Mouse (Mus musculus) macrophage (primary cell): Measurements from ENCODE around the gene Cep85l. TPM values are rescaled to one million over a fixed set of nuclear protein-coding genes. Genes with fewer than 3 reads are reported as not detected.

ENCODE experiments used
- H3K27ac ChIP-seq: fragments of 350-480 bp; formaldehyde crosslinking; 2 replicates; pipeline ENCODE4 v1.9.0; 2021
- H3K36me3 ChIP-seq: fragments of 350-480 bp; formaldehyde crosslinking; 2 replicates; pipeline ENCODE4 v1.9.0; 2021; ENCODE audit errors: inconsistent target
- H3K4me3 ChIP-seq: fragments of 350-480 bp; formaldehyde crosslinking; 2 replicates; pipeline ENCODE4 v1.9.0; 2021; ENCODE audit errors: inconsistent target
- H3K79me2 ChIP-seq: fragments of 350-480 bp; formaldehyde crosslinking; 2 replicates; pipeline ENCODE4 v1.9.0; 2021; ENCODE audit errors: inconsistent target
- WGBS: methylation state at CpG from one replicate; pipeline ENCODE4 v1.1.7; 2026; ENCODE audit warnings: inconsistent platforms; ENCODE audit not compliant: missing documents; 5-methylcytosine and 5-hydroxymethylcytosine counted together
- polyA plus RNA-seq: library from polyadenylated mRNA; stranded (reverse); fragments of 250-400 nt; gene quantifications from 3 replicates; pipeline ENCODE4 v1.2.4, GENCODE M21; 2018; ENCODE audit warnings: inconsistent platforms

The Cep85l gene
- polyA plus RNA-seq, 1 experiment from 2014 or later: 2.1 TPM

DNA sequence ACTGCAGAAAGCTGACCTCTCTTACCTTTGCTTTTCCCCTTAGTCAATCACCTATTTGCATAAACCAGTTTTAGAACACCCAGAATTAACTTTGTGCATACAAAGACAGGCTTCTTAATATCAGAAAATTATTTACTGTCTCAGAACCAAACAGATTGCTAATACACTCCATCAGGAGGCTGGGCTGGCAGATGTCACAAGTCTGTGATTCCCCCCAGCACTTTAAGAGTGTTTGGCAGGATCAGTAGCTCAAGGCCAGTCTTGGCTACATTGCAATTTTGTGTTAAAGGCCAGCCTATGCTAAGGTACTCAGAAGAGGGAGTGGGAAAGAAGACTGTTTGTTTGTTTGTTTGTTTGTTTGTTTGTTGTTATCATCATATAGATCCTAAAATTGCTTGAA lies 2.7 kb downstream of the Cep85l start:
- Histone ChIP-seq H3K27ac (no peak overlapping the region), H3K36me3 (no peaks in the 10 kb centered on the region), H3K4me3 (no peak overlapping the region), H3K79me2 (peaks cover 57% of the 10 kb centered on the region)

DNA sequence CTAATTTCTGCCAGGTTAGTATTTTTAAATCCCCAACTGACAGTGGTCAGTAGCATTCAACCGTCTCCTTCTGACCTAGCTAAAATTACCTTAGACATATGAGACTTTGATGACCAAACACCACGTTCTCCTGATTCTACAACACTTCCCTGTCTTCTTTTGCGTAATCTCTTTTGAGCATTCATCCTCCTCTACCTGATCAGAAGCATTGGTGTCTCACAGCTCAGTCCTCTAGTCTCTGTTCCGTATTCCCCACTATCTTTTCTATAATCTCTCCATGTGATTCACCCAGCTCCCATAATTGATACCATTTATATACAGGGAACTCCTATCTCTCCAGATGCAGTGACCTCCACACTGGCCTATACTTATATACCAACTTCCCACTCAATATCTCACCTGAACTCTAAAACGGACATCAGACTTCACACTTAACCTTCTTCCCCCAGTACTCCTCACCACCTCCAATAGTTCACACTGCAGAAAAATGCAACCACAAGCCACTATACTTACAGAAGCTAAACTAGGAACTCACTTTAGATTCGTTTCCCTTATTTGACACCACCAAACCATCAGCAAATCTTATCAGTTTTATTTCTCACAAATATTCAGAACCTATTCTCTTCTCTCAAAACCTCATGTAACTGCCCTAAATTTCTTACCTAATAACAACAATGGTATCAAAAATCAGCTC lies 5.7 kb downstream of the Cep85l start:
- WGBS: 40% methylated on average over 6 of the region's 6 CpGs
- Histone ChIP-seq H3K79me2 (peaks cover 78% of the 10 kb centered on the region), H3K4me3 (no peak overlapping the region)

DNA sequence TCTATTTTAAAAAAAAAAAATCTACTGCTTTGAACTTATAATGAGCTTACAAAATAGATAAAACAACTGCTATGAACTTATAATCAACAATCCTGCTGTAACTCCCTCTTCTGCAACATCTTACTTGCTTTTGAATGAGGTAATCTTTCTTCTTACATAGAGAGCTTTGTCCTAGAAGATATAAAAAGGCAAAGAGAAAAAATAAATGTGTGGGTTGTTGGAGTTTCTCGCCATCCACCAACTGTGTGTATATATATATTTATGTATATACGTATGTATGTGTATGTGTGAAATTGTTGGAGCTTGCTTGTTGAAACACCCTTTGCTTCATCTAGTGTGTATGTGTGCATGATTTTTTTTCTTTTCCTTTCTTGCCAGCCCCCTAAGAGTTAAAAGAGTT lies 12.5 kb downstream of the Cep85l start:
- no peak overlapping the region for H3K27ac ChIP-seq
- H3K36me3 ChIP-seq: no peaks in the 10 kb centered on the region
- H3K79me2 ChIP-seq: peaks cover 55% of the 10 kb centered on the region; the same call in 1 of the 2 replicates
- H3K4me3 ChIP-seq: no peak overlapping the region
- 100% methylated on average over 2 of the region's 2 CpGs for WGBS

More for the DNA sequence above, 5.7 kb downstream of the Cep85l start:
- no peaks in the 10 kb centered on the region for H3K36me3 ChIP-seq
- H3K27ac ChIP-seq: no peak overlapping the region

DNA sequence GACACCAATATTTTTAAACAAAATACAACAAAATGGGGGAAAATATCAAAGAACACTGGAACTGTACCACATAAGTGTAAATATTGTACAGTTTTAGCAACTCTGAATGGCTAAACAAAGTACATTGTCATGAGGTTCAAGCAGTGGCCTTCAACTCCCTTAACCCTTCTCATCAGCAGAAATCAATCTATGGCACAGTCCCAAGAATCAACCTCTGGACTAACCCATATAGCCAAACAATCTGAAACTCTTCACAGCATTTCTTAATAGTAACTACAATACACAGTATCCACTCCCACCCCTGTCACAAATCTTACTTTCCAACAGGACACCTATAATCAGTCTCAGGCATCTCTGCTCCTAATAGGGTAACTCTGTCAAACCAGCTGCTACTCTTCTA lies 15.4 kb downstream of the Cep85l start:
- no peak overlapping the region for H3K27ac ChIP-seq
- H3K36me3 ChIP-seq: no peaks in the 10 kb centered on the region
- H3K4me3 ChIP-seq: no peak overlapping the region
- H3K79me2 ChIP-seq: peaks cover 47% of the 10 kb centered on the region; the same call in 1 of the 2 replicates

DNA sequence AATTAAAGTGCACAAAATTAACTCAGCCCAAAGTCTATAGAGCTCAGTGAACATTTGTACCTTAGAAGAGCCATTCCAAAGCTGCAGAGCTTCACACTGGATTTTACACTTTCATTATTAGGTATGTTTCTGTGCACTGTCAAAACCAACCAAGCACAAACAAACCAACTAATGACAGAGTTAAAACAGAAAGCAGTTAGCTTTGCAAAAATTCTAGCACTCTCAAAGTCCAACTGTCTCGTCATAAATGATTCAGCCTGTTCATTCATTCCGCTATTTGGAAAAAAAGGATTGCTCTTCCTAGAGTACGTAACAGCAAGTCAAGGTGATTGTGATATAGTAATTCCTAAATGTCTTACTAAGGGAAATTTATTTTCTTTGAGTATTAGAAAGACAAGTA lies 20.7 kb downstream of the Cep85l start:
- Histone ChIP-seq H3K4me3 (no peak overlapping the region), H3K79me2 (peaks cover 17% of the 10 kb centered on the region; the same call in 1 of the 2 replicates), H3K36me3 (peaks cover 13% of the 10 kb centered on the region; the same call in 1 of the 2 replicates), H3K27ac (no peak overlapping the region)
- 97% methylated on average over 3 of the region's 3 CpGs for WGBS

DNA sequence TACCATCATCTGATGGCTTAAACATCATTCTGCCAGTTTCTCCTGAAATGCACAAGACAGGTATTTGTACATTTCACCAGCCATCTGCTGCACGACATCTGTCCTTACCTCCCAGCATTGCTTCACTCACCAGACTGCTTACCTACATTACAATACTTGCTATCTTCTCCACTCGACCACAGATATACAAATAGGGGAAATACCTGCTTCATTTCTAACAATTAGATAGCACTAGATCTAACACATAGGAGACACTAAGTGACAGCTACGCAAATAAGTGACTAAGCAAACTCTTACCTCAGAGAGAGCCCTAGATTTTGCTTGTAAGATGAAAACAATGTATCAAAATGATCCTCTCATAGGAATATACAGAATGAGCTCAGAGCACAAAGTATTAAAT lies 26.1 kb downstream of the Cep85l start:
- Histone ChIP-seq H3K36me3 (peaks cover 17% of the 10 kb centered on the region; the same call in 1 of the 2 replicates), H3K27ac (no peak overlapping the region), H3K79me2 (no peaks in the 10 kb centered on the region), H3K4me3 (no peak overlapping the region)
- WGBS: 93% methylated on average over 3 of the region's 3 CpGs

DNA sequence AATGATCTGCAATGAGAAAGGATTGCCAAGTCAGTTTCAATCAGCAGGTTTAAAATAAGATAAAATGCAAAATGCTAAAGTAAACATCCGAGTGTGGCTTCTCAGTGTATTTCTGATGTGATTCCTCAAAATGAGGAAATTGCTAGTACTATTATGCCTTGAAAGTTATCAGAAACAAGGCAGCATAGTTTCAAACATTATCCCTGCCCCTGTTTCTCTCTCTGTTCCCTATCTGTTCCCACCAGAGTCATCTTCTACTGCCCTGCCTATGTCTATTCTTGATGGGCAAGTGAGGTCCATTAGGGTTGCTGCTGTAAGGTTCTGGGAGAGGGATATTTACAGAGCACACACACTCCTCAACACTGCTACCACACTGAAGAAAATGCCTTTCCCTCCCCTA lies 30.5 kb downstream of the Cep85l start:
- Histone ChIP-seq H3K36me3 (peaks cover 5% of the 10 kb centered on the region; the same call in 1 of the 2 replicates), H3K79me2 (no peaks in the 10 kb centered on the region; the same call in 1 of the 2 replicates), H3K27ac (no peak overlapping the region), H3K4me3 (no peak overlapping the region)
- 100% methylated on average over 1 of the region's 1 CpGs for WGBS

DNA sequence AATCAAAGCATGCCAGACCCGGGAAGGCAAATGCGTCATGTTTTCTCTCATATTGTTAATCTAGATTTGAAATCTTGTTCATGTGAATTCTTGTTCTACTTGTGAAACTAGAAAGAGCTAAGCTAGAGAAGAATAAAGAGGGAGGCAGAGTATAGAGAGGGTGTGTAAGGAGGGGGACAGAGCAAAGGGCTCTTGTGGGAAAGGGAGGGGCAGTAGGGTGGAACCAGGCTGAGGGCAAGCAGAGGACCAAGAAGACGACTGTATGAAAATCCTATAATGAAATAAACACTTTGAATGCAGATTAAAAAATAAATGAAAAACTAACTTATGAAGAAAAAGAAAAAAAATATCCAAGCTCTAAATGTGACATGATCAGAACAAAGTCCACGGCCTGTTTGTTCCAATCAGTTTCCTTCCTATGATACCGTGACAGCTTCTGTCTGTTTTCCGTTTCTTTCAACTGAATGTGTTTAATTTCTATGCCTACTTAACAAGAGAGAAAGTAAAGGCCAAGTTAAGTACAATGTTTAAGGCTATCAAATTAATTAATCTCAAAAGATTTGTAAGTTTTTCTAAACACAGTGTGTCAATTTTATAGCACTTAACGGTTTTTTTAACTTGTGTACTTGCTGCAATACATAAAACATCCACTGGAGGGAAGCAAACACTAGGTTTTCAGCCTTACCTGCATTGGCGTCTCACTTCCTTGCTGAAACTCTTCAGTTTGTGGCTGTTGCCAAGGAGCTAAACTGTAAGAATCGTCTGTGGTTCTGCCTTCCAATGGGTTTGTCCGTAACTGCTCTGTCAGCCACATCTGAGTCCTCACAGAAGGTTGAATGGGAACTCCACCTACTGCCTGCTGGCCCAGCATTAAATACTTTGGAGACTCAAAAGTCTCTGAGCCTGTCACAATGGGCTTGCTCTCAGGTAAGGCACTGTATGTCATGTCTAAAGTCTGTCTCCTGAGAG lies 31.7 kb downstream of the Cep85l start:
- WGBS: 58% methylated on average over 10 of the region's 10 CpGs
- H3K4me3 ChIP-seq: no peak overlapping the region
- H3K79me2 ChIP-seq: no peaks in the 10 kb centered on the region; the same call in 1 of the 2 replicates
- peaks cover 5% of the 10 kb centered on the region; the same call in 1 of the 2 replicates for H3K36me3 ChIP-seq
- H3K27ac ChIP-seq: no peak overlapping the region

DNA sequence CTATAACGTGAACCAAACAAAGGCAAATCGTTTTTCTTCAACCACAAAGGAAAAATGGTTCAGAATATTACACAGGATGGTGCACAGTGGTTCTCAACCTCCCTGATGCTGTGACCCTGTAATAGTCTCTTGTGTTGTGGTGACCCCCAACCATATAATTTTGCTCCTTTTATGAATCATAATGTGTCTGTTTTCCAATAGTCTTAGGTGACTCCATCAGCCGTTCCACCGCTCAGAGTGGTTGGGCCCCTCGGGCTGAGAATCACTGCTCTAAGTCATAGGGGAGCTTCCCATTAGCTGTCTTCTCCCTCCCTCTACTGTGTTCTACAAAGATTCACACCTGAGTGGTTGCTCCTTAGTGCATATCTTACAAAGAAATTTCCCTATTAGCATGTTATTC lies 32.8 kb downstream of the Cep85l start:
- Histone ChIP-seq H3K79me2 (no peaks in the 10 kb centered on the region; the same call in 1 of the 2 replicates), H3K4me3 (no peak overlapping the region), H3K36me3 (peaks cover 5% of the 10 kb centered on the region; the same call in 1 of the 2 replicates), H3K27ac (no peak overlapping the region)
- WGBS: 79% methylated on average over 5 of the region's 5 CpGs

DNA sequence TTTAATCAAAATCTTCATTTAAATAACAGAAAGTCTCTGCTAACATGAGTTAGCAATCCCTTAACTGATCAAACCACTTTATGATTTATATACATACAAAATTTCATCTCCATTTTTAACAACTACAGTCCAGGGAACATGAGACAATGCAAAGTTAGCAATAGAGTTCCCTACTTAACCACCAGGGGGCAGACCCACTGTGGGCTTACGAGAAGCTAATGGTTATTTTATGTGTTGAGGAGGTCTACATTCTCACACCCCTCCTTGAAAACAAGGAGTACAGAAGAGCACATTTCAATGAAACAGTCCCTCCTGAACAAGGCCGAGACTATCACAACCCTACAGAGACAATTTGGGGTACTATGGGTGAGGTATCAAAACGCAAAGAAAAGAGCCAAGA lies 33.2 kb downstream of the Cep85l start:
- Histone ChIP-seq H3K27ac (no peak overlapping the region), H3K4me3 (no peak overlapping the region), H3K79me2 (no peaks in the 10 kb centered on the region; the same call in 1 of the 2 replicates), H3K36me3 (peaks cover 5% of the 10 kb centered on the region; the same call in 1 of the 2 replicates)
- 67% methylated on average over 3 of the region's 3 CpGs for WGBS

DNA sequence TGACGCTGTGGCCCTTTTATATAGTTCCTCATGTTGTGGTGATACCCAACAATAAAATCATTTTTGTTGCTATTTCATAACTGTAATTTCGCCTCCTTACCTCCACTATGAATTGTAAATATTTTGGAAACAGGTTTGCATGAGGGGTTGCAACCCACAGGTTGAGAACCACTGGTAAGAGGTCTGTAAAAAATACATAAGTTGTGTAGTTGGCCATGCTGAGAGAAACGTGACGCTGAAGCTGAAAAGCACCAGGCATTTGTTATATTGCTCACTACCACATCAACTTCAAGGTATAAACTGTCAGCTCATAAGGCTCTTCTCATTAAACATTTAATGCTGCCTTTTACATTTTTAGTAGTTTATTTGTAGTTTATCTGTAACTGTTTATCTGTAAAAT lies 34.2 kb downstream of the Cep85l start:
- Histone ChIP-seq H3K36me3 (peaks cover 5% of the 10 kb centered on the region; the same call in 1 of the 2 replicates), H3K4me3 (no peak overlapping the region), H3K27ac (no peak overlapping the region), H3K79me2 (no peaks in the 10 kb centered on the region; the same call in 1 of the 2 replicates)
- WGBS: 67% methylated on average over 4 of the region's 4 CpGs

DNA sequence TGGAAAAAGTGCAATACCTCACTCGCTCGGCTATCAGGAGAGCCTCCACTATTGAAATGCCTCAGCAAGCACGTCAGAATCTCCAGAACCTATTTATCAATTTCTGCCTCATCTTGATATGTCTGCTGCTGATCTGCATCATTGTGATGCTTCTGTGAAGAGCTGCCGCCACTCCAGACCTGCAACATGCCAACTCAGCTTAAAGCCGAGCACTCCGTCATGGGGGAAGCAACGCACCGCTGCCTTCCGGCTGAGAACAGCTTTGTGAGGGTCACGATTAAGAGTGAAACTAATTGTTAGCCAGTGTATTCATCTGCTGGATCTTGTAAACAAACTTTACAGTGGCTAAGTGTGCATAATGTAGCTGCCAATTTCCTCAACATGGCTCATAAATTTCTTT lies 35.9 kb downstream of the Cep85l start:
- Histone ChIP-seq H3K79me2 (no peaks in the 10 kb centered on the region; the same call in 1 of the 2 replicates), H3K36me3 (peaks cover 4% of the 10 kb centered on the region; the same call in 1 of the 2 replicates), H3K4me3 (no peak overlapping the region), H3K27ac (no peak overlapping the region)
- WGBS: 91% methylated on average over 6 of the region's 10 CpGs

DNA sequence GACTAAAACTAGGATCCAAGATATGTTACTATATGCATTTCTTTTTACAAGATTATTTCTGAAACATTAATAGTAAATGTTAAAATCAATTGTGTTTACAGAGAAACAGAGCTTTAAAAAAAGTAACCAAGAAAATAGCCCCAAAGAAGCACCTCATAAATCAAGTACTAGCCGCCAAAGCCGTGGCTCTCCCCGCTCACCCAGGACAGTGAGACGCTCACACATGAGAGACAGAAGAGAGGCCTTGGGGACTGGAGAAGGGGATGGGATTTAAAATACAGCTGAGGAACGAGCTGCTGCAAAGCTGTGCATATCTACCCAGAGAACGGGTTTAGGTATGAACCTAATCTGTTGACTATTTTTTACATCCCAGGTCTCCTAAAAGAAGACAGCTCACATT lies 36.4 kb downstream of the Cep85l start:
- Histone ChIP-seq H3K36me3 (no peaks in the 10 kb centered on the region), H3K27ac (no peak overlapping the region), H3K4me3 (no peak overlapping the region), H3K79me2 (no peaks in the 10 kb centered on the region; the same call in 1 of the 2 replicates)
- WGBS: 97% methylated on average over 6 of the region's 6 CpGs

DNA sequence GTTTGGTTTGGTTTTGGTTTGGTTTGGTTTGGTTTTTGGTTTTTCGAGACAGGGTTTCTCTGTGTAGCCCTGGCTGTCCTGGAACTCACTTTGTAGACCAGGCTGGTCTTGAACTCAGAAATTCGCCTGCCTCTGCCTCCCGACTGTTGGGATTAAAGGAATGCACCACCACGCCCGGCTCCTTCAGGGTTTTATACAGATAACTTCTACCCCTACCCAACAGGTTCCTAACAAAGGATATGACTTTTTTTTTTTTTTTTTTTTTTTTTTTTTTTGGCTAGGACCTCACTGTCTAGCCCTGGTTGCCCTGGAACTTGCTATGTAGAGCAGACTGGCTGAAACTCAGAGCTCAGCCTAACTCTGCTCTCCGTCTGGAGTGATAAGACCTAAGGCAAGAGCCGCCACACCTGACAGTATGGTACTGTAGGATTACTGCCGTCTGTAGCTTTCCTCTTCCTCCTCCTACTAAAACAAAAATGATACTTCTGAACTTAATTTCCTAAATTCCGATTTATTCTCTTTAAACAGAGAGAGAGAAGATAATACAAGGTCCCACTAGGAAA lies 37.5 kb downstream of the Cep85l start:
- Histone ChIP-seq H3K36me3 (no peaks in the 10 kb centered on the region), H3K27ac (no peak overlapping the region), H3K4me3 (no peak overlapping the region), H3K79me2 (no peaks in the 10 kb centered on the region; the same call in 1 of the 2 replicates)
- WGBS: 89% methylated on average over 6 of the region's 9 CpGs
